Mouse (Mus musculus): Measurements from ENCODE around the gene Fam161b.
"Not testable (repeated sequence)": the region's sequence is repeated elsewhere in the genome, so short reads cannot be mapped to it uniquely, and the experiment has no call there.

The Fam161b gene

GRCm38 (mm10) chr12:84382369-84382768 lies 20.7 kb upstream of the Fam161b start:
- no peak for DNase-seq (ENCODE audit: low read depth, low spot score)

DNA sequence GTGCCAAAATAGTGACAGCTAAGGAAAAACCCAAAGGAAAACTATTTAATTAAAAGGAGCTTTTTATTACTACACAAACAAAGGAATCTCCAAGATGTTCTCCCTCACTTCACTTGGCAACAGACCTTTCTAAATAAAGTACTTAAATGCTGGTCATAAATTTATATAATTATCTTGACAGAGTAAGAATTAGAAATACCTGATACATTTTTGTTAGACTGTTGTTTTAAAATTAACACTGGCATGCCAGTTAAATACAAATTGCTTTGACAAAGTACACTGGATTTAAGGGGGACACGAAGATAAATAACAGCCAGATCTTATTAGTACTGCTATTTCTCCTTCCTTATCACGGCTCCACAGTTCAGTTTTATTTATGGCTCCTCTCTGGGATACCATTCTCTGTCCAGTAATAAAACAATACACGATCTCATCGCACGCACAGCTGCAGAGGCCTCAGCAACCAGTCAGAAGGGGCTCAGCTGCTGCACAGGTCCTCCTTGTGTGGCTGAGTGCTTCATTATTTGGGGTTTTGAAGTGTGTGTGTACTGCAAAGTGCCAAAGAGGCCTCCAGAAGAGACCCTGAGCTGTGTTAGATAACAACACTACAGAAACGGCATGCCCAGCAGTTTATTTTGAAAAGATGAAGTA lies 12.3 kb upstream of the Fam161b start:
- no peak for DNase-seq (ENCODE audit: low read depth, low spot score)

- DNase-seq (ENCODE audit: low read depth, low spot score) = no peak
Observed at GRCm38 (mm10) chr12:84371647-84372046, 10.0 kb upstream of the Fam161b start.

DNA sequence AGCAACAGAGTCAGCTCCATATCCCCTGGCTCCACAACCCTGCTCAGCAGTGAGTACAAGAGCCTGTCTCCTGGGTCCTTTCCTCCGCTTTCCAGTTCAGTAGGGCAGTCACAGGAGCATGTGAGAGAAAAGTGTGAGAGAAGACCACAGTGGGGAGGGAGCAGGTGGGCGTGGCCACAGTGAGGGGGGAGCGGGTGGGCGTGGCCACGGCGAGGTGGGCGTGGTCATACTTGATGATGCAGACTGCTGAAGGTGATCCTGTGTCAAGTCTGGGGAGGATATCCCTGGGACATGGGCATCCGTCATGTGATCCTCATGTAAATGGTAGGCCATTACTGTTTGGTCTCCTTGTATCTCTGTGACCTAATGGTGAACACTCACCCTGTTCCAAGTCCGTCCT lies 5.3 kb upstream of the Fam161b start:
- DNase-seq (ENCODE audit: low read depth, low spot score) = no peak

DNA sequence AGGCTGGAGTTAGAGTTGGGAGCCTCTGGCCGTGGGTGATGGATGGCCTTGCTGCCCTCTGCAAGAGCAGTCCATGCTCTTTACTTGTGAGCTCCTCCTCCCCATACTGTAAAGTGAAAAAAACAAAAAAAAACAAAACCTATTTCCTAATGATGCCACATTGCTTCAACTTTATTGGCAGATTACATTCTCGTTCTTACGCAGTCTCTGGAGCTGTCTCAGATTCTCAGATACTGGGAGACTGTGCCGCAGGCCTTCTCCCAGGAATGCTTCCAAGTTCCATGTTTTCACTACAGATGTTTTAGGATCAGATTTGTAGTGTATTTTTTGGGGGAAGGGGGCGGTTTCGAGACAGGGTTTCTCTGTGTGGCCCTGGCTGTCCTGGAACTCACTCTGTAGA lies 3.5 kb upstream of the Fam161b start:
- no peak for DNase-seq (ENCODE audit: low read depth, low spot score)

- DNase-seq (ENCODE audit: low read depth, low spot score) = no peak
Observed at GRCm38 (mm10) chr12:84364291-84364690, 2.7 kb upstream of the Fam161b start.

GRCm38 (mm10) chr12:84362872-84363271 lies 1.2 kb upstream of the Fam161b start:
- DNase-seq (ENCODE audit: low read depth, low spot score) = no peak

- not testable (repeated sequence) for DNase-seq (ENCODE audit: low read depth, low spot score)
Observed at GRCm38 (mm10) chr12:84358699-84359098, 2.9 kb downstream of the Fam161b start.

GRCm38 (mm10) chr12:84347192-84347591 lies 14.4 kb downstream of the Fam161b start:
- DNase-seq (ENCODE audit: low read depth, low spot score) = no peak

DNA sequence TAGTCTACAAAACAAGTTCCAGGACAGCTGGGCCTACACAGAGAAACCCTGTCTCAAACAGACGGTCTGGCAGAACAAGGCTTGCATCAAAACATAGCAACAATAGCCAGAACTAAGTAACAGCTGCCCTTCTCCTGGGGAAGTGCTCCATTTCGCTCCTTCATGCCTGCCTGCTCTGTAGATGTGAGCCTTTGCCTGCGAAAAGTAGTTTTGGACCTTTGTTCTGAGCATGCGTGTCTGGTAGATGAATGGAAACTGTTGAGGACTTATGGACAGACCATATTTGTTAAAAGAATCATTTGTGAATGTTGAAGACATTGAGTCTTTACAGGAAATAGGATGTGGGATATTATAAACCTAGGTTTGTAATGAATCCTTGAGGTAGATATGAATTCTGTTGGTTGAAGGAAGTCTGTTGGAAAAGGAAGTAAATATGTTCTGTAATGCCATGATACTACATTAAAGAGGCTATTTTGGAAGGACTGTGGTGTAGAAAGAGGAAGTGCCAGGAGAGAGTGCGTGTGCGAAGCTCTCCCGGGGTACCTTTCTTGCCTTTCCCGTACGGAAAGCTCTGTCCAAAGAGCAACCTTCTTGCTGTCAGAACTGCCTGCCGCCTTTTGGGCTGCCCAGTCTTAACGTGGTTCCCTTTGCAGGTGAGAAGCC lies 24.5 kb downstream of the Fam161b start:
- no peak for DNase-seq (ENCODE audit: low read depth, low spot score)

DNA sequence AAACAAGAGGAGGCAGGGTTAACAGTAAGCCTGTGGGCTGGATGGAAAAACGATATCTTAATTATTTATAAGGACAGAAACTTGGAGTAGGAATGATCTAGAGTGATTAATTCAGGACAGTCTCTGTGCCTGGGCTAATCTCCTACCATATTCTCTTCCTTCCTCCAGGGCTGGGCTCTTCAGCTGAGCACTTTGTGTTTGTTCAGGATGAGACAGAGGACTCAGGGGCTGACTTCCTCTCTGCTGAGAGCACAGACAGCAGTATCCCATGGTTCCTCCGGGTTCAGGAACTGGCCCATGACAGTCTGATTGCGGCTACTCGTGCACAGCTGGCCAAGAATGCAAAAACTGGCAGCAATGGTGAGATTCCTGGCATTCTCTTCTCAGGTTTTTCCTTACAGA lies 34.5 kb downstream of the Fam161b start:
- no peak for DNase-seq (ENCODE audit: low read depth, low spot score)

DNA sequence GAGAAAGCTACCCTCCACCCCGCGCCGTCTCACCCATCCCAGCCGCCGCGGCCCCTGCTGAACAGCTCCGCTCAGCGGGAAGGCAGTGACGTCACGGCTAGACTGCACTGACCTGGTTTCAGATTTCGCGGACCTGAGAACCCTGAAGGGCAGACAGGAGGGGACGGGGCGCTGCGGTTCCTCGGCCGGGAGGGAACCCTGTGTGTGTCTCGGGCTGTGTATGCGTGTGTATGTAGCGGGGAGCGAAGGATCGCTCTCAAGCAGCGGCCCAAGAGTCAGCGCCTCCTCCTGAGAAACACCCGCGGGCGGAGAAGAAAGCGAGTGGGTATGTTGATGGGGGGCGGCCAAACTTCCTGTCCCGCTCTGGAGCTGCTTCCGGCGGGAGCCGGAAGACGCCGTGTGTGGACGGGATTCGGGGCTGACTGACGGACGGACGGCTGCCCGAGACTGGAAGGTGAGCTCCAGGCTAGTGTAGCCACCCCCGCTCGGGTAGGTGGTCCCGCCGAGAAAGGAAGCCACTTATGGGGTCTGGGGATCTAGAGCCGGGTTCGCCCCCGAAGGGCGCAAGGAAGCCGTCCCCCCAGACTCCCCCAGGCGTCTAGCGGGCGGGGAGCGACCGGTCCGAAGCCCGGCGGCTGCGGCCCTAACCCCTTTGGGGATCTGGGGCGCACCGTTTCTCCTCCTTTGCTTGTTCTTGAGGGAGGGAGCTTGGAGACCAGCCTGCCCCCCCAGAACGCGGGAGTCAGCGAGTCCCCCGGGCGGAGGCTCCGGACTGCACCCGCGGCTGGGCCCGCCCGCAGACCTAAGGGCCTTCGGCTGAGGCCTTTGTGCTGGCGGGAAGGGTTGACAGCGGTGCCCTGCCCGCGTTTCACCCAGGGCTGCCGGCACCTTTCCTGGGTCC lies 44.7 kb downstream of the Fam161b start, which contains the start of gene Zfp410:
Gene Zfp410 (plus strand): TSS at position 132 of the 901 bp plus-strand sequence.
- DNase-seq (ENCODE audit: low read depth, low spot score) = peak; percentile 69

GRCm38 (mm10) chr12:84316006-84316405 lies 45.6 kb downstream of the Fam161b start:
- no peak for DNase-seq (ENCODE audit: low read depth, low spot score)

DNA sequence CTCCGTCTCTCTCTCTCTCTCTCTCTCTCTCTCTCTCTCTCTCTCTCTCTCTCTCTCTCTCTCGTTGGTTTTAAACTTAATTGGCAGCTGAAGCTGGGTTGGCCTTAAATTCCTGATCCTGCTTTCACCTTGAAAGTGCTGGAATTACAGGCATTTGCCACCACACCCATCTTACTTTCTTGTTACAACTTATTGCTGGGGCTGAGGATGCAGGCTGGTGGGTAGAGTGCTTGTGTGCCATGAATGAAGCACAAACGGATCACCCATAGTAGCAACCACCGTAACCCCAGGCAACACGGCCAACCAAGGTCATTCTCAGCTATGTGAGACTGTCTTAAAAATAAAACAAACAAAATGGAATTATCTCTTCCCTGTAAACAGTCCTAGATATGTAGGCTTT lies 50.3 kb downstream of the Fam161b start:
- no peak for DNase-seq (ENCODE audit: low read depth, low spot score)

- DNase-seq (ENCODE audit: low read depth, low spot score) = no peak
Observed at GRCm38 (mm10) chr12:84304554-84304953, 57.1 kb downstream of the Fam161b start.

DNA sequence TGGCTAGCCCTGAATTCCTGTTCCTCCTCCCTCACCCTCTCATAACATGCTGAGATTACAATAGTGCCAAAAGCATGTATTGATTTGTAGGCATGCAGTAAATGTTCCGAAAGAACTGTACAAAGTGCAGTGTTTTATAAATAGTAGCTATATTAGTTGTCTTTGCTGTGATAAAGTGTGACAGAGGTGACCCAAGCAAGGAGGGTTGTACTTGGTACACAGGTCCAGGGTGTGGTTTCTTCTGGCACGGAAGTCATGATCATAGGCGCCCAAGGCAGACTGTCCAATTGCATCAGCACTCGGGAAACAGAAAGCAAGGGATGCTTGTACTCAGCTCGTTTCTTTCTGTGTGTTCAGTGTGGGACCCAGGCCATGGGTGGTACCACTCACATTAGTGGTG lies 57.5 kb downstream of the Fam161b start:
- no peak for DNase-seq (ENCODE audit: low read depth, low spot score)

DNA sequence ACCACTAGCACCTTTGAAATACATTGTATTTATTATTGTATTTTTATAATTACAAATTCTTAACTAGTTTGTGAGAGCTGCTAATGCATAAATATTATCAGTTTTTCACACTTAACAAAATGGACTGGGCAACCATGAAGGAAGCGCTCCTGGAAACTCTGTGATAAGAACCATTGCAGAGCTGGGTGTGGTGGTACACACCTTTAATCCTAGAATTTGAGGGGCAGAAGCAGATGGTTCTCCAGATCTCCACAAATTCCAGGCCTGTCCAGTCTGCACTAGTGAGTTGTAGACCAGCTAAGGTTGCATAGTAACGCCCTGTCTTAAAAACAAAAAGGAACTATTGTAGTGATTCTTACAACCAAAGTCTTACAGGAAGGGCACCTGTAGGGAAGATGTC lies 62.4 kb downstream of the Fam161b start:
- no peak for DNase-seq (ENCODE audit: low read depth, low spot score)

DNA sequence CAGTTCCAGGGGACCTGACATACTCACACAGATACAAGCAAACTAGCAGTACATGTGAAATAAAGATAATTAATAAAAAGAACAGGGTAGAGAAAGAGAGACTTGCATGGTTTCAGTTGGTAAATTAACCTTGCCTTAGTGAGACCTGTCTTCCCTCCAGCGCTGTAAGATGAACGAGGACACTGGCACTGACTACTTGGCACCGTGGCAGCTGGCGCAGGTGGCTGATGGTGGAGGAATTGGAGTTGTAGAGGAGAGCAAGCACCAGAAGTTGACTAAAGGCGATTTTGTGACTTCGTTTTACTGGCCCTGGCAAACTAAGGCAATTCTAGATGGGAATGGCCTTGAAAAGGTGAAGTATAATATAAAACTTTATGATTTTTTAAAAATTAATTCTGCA lies 63.8 kb downstream of the Fam161b start:
- no peak for DNase-seq (ENCODE audit: low read depth, low spot score)
